Mouse (Mus musculus) testis, postnatal 14 days (tissue): ENCODE measurements at regions not wholly inside any gene's neighbourhood (a gene's known extent, or its start where the extent isn't known, plus 50 kb on each side); places are given as distances from the start of the nearest gene placed in this dataset.

Experiments used
- DNase-seq: peaks from one replicate; pipeline ENCODE4 v3.0.0; 2021; ENCODE audit warnings: low spot score

- no peak for DNase-seq
These were observed 765.0 kb upstream of the Car8 start for GRCm38 (mm10) chr4:9003891-9004290.

DNA sequence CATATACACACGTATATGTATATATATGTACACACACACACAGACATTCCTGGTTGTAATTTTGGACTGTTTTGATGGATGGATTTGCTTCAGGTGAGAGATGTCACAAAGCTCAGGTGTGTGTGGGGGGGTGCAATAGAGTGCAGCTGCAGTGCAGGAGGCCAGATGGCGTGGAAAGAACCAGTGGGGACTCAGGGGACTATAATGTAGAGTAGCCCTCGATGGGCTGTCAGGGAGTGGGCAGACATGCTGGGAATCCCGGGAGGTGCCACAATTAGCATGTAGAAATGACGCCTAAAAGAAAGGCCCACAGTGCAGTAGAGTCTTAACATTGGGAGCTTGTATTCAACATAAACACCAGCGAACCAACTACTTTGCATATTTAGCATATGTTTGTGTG, 763.5 kb upstream of the Car8 start:
- no peak for DNase-seq

GRCm38 (mm10) chr4:8998606-8999005, 759.8 kb upstream of the Car8 start:
- no peak for DNase-seq

GRCm38 (mm10) chr4:8992171-8992570, 753.3 kb upstream of the Car8 start:
- no peak for DNase-seq

DNA sequence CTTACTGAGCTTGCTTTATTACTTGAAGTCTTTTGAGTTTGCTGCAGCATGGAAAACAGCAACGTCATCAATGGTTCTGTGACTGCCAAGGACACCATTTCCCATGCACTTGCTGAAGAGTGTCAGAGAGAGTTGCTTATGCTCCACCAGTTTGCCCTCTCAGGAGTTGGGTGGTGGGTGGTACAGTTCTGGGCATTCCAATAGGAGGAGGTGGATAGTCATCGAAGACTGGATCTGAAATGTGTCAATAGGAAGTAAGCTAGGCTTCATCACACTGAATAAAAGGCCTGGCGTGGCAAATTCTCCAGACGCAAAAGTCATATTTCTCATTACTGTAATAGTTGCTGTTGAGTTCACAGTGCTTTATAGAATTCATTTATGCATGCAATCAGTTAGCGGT, 751.7 kb upstream of the Car8 start:
- DNase-seq, result no peak

GRCm38 (mm10) chr4:8989614-8990013, 750.8 kb upstream of the Car8 start:
- no peak for DNase-seq

DNA sequence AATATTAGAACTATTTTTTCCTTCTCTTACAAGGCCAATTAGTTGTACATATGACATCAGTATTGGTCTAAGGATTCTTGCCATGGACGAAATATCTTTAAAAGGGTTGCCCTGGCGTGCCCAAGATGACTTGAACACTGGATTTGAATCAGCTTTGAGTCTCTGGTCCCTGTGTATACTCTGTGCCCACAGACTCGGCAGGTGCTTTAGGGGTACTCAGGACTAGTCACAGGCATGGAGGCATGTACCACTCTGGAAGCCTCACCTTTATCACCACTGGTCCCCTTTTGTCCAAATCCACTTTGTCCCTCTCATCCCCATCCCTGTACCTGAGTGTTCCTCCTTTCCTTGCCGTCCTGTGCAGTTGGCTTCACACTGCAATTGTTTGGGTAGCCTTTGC, 750.3 kb upstream of the Car8 start:
- no peak for DNase-seq

DNA sequence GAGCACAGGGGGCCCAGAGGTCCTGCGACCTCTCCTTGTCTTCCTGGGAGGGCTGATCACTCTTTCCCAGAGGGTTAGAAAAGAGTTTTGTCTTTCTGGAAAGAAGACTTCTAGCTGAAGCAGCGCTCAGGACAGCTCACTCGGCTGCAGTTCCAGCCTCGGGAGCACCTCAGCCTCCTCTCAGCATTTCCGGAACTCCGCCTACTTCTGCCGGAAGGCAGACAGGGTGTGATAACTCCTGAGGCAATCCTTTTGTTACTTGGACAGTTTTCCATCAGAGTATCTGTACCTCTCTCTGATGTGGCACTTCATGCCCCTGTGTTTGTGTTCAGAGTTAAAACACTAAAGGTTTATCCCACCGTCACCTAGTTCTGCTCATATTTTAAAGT, 749.5 kb upstream of the Car8 start:
- DNase-seq, result no peak

GRCm38 (mm10) chr4:8987544-8988344, 748.9 kb upstream of the Car8 start:
- DNase-seq, result no peak

DNA sequence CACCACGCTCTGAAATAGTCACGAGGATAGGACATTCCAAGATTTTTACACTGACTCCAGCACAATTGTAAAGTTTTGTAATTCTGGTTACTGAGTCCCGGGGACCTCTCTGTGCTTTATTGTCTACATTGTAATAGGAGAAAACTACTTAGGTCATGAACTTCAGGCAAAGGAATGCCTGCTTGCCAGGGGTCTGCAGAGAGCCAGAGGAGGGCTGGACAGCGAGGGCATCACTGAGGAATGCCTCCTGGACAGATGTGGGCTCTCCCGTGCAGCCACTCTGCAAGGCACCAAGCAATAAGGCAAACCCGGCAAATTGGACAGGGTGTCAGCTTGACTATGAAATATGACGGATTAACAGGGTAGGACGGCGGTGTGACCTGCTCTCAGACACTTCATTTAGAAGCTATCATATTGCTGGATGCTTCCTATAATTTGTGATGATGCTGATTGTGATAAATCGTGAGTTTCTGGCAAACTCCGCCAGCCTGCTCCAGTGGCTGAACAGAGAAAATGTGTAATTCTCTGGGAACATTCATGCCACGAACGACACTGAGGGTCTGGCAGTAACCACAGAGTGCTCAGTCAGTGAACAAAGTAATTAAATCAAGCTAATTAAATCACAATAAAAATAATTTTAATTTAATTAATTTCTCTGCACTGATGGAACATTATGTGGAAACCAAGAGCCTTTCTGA, 747.7 kb upstream of the Car8 start:
- DNase-seq, result no peak

GRCm38 (mm10) chr4:8984059-8984606, 745.3 kb upstream of the Car8 start:
- DNase-seq, result no peak

DNA sequence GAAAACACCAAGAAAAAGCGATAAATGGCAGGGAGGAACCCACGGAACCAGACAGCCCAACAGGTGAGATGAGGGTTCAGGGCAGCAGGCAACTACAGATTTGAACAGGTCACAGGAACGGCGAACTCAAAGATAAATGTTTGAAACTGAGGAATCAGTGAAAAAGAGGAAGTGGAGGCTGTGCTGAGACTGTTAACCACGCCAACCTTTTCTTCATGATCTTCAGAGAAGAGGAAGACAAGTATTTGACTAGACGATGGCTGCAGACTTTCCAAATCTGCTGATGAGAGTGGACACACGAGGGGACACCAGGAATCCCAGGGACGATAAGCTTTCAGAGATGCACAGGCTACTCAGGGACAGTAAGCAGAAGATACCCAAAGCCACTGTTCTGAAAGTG, 740.1 kb upstream of the Car8 start:
- no peak for DNase-seq

DNA sequence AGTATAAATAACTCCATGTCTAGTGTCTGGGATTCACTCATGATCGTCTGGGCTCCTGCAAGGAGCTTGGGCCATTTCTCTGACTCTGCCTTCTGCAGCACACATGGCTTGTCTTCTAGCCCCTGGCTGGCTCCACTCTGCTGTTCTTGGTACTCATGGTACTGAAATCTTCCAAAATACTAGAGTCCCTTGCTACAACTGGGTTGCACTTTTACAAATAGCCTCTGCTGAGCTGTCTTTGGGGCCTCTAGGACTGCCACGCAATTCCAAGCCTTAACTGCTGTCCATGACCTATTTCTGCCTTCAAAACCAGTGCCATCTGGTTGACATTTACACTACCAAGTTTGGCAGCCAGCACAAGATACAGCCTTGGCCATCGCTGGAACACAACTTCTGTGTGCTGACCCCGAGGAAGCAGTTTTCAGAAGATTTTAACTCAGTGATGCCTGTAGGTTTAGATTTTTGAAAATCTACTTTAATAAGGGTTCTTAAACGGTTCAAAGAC, 731.2 kb upstream of the Car8 start:
- no peak for DNase-seq

GRCm38 (mm10) chr4:8968741-8969140, 729.9 kb upstream of the Car8 start:
- DNase-seq, result no peak

DNA sequence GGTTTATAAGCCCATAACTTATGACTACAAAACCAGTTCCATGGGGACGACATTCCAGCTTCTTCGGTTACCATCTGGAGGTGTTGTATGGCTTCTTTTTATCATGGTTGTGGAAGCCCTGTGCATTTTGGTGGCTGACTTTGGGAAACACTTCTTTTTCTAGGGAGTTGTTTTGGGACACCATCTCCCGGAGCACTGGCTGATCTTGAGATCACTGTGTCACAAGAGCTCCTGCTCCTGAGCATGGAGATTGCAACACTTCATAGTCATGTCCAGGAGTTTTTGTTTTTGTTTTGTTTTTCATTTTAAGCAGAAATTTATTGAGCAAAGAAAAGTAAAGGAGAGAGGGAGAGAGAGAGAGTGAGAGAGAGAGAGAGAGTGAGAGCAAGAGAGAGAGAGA, 729.1 kb upstream of the Car8 start:
- no peak for DNase-seq

GRCm38 (mm10) chr4:8965563-8965962, 726.7 kb upstream of the Car8 start:
- peak; percentile 63 for DNase-seq

- no peak for DNase-seq
These were observed 724.2 kb upstream of the Car8 start for GRCm38 (mm10) chr4:8962959-8963572.

GRCm38 (mm10) chr4:8961851-8962250, 723.0 kb upstream of the Car8 start:
- no peak for DNase-seq

DNA sequence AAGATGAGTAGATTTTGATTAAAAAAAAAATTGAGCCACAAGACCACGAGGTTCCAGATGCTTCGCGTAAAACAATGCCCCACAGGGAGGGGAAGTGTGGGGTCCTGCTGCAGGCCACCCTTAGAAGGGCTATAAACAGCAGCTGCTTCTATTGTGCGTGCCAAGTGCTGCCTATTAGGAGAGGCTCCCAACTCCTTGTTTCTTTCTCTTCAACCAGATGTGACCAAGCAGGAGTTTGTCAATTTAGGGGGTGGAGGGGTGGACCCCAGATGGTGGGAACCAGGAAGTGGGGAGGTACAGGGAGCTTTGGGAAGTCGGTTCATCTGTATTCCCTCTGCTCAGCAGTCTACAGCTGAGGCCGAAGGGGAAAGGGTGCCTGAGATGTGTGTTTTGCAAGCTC, 718.9 kb upstream of the Car8 start:
- no peak for DNase-seq

DNA sequence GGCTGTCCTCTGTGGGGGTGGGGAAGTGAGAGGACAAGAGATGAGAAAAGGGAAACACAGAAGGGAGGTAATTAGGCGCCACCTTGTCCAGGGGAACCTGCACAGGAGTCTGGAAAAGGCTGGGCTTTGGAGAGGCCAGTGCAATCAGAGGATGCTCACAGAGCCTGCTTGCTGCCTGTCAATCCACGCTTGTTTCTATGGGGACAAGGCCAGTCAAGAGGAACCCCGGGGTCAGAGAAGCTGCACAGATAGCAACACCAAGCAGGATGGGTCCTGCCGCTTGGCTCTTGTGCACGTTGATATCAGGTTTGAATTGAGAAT, 718.1 kb upstream of the Car8 start:
- DNase-seq, result no peak

DNA sequence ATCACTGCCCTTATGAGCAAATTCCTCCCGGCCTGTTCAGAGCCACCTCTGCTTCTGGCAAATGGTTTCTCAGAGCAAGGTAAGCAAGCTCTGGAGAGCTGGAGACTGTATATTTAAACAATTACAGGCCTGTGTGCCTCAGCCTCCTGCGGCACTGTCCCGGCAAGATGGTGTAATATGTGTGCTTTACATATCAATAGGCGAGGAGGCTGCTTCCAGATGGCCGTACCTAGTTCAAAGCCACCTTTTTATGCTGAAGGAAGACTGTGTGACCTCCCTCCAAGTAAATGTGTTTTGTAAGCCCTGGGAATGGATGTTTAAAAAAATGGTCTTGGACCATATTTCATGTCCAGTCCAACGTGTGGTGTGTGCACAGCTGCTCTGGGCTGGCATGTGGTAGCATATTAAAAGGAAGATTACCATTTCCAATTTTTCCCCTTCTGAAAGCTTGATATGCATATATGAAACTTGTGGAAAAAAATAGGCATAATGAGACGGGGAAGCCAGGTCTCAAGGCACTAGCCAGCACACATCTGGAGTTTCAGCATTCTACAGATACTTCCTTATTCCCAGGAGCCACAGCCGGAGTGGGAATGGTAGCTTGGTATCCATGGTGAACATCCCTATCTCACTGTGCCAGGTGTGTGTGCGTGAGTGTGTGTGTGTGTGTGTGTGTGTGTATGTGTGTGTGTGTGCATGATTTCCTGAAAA, 717.6 kb upstream of the Car8 start:
- DNase-seq, result no peak

- no peak for DNase-seq
These were observed 716.5 kb upstream of the Car8 start for GRCm38 (mm10) chr4:8955306-8955705.
